Mouse (Mus musculus): ENCODE results near the gene Uri1. TPM values are rescaled to one million over a fixed set of nuclear protein-coding genes. Genes with fewer than 3 reads are reported as not detected.

Uri1 gene
- polyA plus RNA-seq, 1 experiment from 2014 or later, result 27.5 TPM

- no peak overlapping the region for H3K27ac ChIP-seq (ENCODE audit: low read length)
- ATAC-seq (ENCODE audit: insufficient read depth, low FRiP score), result no peak
- H3K9me3 ChIP-seq (replicated peaks; ENCODE audit: control insufficient read depth, low read length), result no peaks in the 10 kb centered on the region
- H3K36me3 ChIP-seq (ENCODE audit: control insufficient read depth, insufficient read depth, low read length), result peaks cover 10% of the 10 kb centered on the region; the same call in 1 of the 2 replicates
- WGBS, result 86% methylated on average over 11 of the region's 11 CpGs
- no peak overlapping the region for H3K9ac ChIP-seq (ENCODE audit: low read length)
- no peaks in the 10 kb centered on the region for H3K27me3 ChIP-seq (ENCODE audit: control insufficient read depth, insufficient read depth, low read length)
- no peak overlapping the region for H3K4me3 ChIP-seq (replicated peaks; ENCODE audit: low read length)
- no peaks in the 10 kb centered on the region for H3K4me1 ChIP-seq (ENCODE audit: control insufficient read depth, insufficient read depth, low read length)
- H3K4me2 ChIP-seq (ENCODE audit: low read depth, low read length), result no peak overlapping the region
Measured at GRCm38 (mm10) chr7:37961247-37961646, 62.1 kb downstream of the Uri1 start.

DNA sequence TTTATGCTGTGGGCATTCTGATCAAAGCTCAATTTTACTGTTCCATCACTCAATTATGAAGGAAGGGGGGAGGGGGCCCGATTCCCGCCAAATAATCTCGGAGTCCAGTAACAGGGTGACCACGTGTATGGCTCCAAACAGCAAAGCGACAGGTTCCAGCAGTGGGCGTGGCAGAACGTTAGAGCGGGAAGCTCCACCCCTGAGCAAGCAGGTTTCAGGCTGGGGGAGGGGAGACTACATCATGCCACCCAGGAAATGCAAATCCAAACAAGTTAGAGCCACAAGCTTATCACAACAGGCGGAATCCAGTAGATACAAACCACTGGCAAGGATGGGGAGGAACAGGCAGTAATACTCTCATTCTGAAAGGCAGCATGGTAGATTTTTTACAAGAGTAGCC lies 71.5 kb downstream of the Uri1 start:
- H3K9ac ChIP-seq (ENCODE audit: low read length), result no peak overlapping the region
- H3K9me3 ChIP-seq (replicated peaks; ENCODE audit: control insufficient read depth, low read length), result no peaks in the 10 kb centered on the region
- H3K27ac ChIP-seq (ENCODE audit: low read length), result no peak overlapping the region
- 74% methylated on average over 9 of the region's 9 CpGs for WGBS
- no peak overlapping the region for H3K4me3 ChIP-seq (replicated peaks; ENCODE audit: low read length)
- no peaks in the 10 kb centered on the region for H3K4me1 ChIP-seq (ENCODE audit: control insufficient read depth, insufficient read depth, low read length)
- H3K27me3 ChIP-seq (ENCODE audit: control insufficient read depth, insufficient read depth, low read length), result no peaks in the 10 kb centered on the region
- H3K4me2 ChIP-seq (ENCODE audit: low read depth, low read length), result no peak overlapping the region
- no peaks in the 10 kb centered on the region for H3K36me3 ChIP-seq (ENCODE audit: control insufficient read depth, insufficient read depth, low read length)
- ATAC-seq (ENCODE audit: insufficient read depth, low FRiP score), result no peak

GRCm38 (mm10) chr7:37936459-37936858 lies 86.9 kb downstream of the Uri1 start:
- 77% methylated on average over 8 of the region's 8 CpGs for WGBS
- Histone ChIP-seq H3K9ac (ENCODE audit: low read length) (no peak overlapping the region), H3K36me3 (ENCODE audit: control insufficient read depth, insufficient read depth, low read length) (no peaks in the 10 kb centered on the region), H3K27me3 (ENCODE audit: control insufficient read depth, insufficient read depth, low read length) (no peaks in the 10 kb centered on the region), H3K4me2 (ENCODE audit: low read depth, low read length) (no peak overlapping the region), H3K9me3 (replicated peaks; ENCODE audit: control insufficient read depth, low read length) (no peaks in the 10 kb centered on the region), H3K27ac (ENCODE audit: low read length) (no peak overlapping the region), H3K4me3 (replicated peaks; ENCODE audit: low read length) (no peak overlapping the region), H3K4me1 (ENCODE audit: control insufficient read depth, insufficient read depth, low read length) (peaks cover 8% of the 10 kb centered on the region)
- ATAC-seq (ENCODE audit: insufficient read depth, low FRiP score), result no peak

GRCm38 (mm10) chr7:37935786-37936185 lies 87.6 kb downstream of the Uri1 start:
- ATAC-seq (ENCODE audit: insufficient read depth, low FRiP score), result no peak
- 50% methylated on average over 5 of the region's 5 CpGs for WGBS
- no peak overlapping the region for H3K9ac ChIP-seq (ENCODE audit: low read length)

GRCm38 (mm10) chr7:37934770-37935182 lies 88.6 kb downstream of the Uri1 start:
- Histone ChIP-seq H3K4me2 (ENCODE audit: low read depth, low read length) (no peak overlapping the region), H3K4me1 (ENCODE audit: control insufficient read depth, insufficient read depth, low read length) (peaks cover 12% of the 10 kb centered on the region), H3K4me3 (replicated peaks; ENCODE audit: low read length) (no peak overlapping the region), H3K9ac (ENCODE audit: low read length) (no peak overlapping the region), H3K9me3 (replicated peaks; ENCODE audit: control insufficient read depth, low read length) (no peaks in the 10 kb centered on the region), H3K27ac (ENCODE audit: low read length) (no peak overlapping the region), H3K27me3 (ENCODE audit: control insufficient read depth, insufficient read depth, low read length) (no peaks in the 10 kb centered on the region), H3K36me3 (ENCODE audit: control insufficient read depth, insufficient read depth, low read length) (no peaks in the 10 kb centered on the region)
- 30% methylated on average over 5 of the region's 5 CpGs for WGBS
- no peak for ATAC-seq (ENCODE audit: insufficient read depth, low FRiP score)

More at GRCm38 (mm10) chr7:37935786-37936185, 87.6 kb downstream of the Uri1 start:
- no peak overlapping the region for H3K4me2 ChIP-seq (ENCODE audit: low read depth, low read length)
- no peak overlapping the region; the same call in 1 of the 2 replicates for H3K27ac ChIP-seq (ENCODE audit: low read length)
- no peak overlapping the region for H3K4me3 ChIP-seq (replicated peaks; ENCODE audit: low read length)
- H3K9me3 ChIP-seq (replicated peaks; ENCODE audit: control insufficient read depth, low read length), result no peaks in the 10 kb centered on the region
- H3K27me3 ChIP-seq (ENCODE audit: control insufficient read depth, insufficient read depth, low read length), result no peaks in the 10 kb centered on the region
- peaks cover 10% of the 10 kb centered on the region for H3K4me1 ChIP-seq (ENCODE audit: control insufficient read depth, insufficient read depth, low read length)
- no peaks in the 10 kb centered on the region for H3K36me3 ChIP-seq (ENCODE audit: control insufficient read depth, insufficient read depth, low read length)

GRCm38 (mm10) chr7:37933754-37934308 lies 89.5 kb downstream of the Uri1 start:
- H3K27me3 ChIP-seq (ENCODE audit: control insufficient read depth, insufficient read depth, low read length), result no peaks in the 10 kb centered on the region
- H3K9me3 ChIP-seq (replicated peaks; ENCODE audit: control insufficient read depth, low read length), result no peaks in the 10 kb centered on the region
- no peak overlapping the region for H3K27ac ChIP-seq (ENCODE audit: low read length)
- no peak for ATAC-seq (ENCODE audit: insufficient read depth, low FRiP score)
- no peak overlapping the region for H3K4me2 ChIP-seq (ENCODE audit: low read depth, low read length)
- no peak overlapping the region for H3K4me3 ChIP-seq (replicated peaks; ENCODE audit: low read length)
- H3K4me1 ChIP-seq (ENCODE audit: control insufficient read depth, insufficient read depth, low read length), result peaks cover 15% of the 10 kb centered on the region
- WGBS, result 40% methylated on average over 9 of the region's 9 CpGs
- H3K9ac ChIP-seq (ENCODE audit: low read length), result peak overlapping the region; percentile 23; the same call in 1 of the 2 replicates
- H3K36me3 ChIP-seq (ENCODE audit: control insufficient read depth, insufficient read depth, low read length), result no peaks in the 10 kb centered on the region

- Histone ChIP-seq H3K27ac (ENCODE audit: low read length) (no peak overlapping the region), H3K9ac (ENCODE audit: low read length) (no peak overlapping the region), H3K4me2 (ENCODE audit: low read depth, low read length) (no peak overlapping the region), H3K36me3 (ENCODE audit: control insufficient read depth, insufficient read depth, low read length) (no peaks in the 10 kb centered on the region), H3K4me3 (replicated peaks; ENCODE audit: low read length) (no peak overlapping the region), H3K27me3 (ENCODE audit: control insufficient read depth, insufficient read depth, low read length) (no peaks in the 10 kb centered on the region), H3K4me1 (ENCODE audit: control insufficient read depth, insufficient read depth, low read length) (peaks cover 15% of the 10 kb centered on the region), H3K9me3 (replicated peaks; ENCODE audit: control insufficient read depth, low read length) (no peaks in the 10 kb centered on the region)
- WGBS, result 22% methylated on average over 3 of the region's 3 CpGs
- peak; percentile 71 for ATAC-seq (ENCODE audit: insufficient read depth, low FRiP score)
Measured at GRCm38 (mm10) chr7:37931631-37932030, 91.7 kb downstream of the Uri1 start.

DNA sequence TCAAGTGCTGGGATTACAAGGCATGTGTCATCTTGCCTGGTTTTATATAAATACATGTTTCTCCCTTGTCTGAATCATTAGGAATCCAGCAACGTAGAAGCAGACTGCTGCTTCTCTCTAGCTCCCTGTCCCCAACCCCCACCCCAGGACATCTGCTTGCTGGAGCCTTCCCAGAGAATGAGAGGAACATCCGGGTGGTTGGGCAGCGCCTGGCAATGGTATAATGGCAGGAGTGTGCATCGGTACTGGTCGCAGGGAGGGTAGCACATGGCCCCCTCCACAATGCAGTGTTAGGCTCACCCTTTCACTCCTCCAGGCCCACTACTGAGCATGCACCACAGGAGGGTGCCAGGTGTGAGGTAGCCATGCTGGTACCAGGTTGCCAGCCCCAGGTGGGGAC lies 93.6 kb downstream of the Uri1 start:
- no peaks in the 10 kb centered on the region for H3K9me3 ChIP-seq (replicated peaks; ENCODE audit: control insufficient read depth, low read length)
- peaks cover 13% of the 10 kb centered on the region for H3K4me1 ChIP-seq (ENCODE audit: control insufficient read depth, insufficient read depth, low read length)
- no peak overlapping the region for H3K4me2 ChIP-seq (ENCODE audit: low read depth, low read length)
- H3K9ac ChIP-seq (ENCODE audit: low read length), result no peak overlapping the region
- WGBS, result 43% methylated on average over 5 of the region's 5 CpGs
- H3K27ac ChIP-seq (ENCODE audit: low read length), result no peak overlapping the region
- no peak overlapping the region for H3K4me3 ChIP-seq (replicated peaks; ENCODE audit: low read length)
- no peaks in the 10 kb centered on the region for H3K27me3 ChIP-seq (ENCODE audit: control insufficient read depth, insufficient read depth, low read length)
- ATAC-seq (ENCODE audit: insufficient read depth, low FRiP score), result no peak
- H3K36me3 ChIP-seq (ENCODE audit: control insufficient read depth, insufficient read depth, low read length), result no peaks in the 10 kb centered on the region

DNA sequence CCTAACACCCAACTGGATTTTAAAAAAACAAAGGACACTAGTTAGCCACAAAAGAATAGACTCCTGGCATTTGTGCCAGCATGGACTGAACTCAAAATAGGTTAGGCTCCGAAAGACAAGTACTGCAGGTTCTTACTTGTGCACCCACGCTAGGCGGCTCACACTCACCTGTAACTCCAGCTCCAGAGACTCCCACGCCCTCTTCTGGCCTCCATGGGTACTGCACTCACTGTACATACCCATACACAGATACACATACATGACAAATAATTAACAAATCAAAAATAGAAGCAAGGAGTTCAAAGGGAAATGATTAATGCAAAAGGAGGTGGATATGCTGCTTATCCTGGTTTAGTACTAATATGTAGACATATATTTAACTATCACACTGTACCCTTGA lies 100.4 kb downstream of the Uri1 start:
- 75% methylated on average over 4 of the region's 4 CpGs for WGBS
- Histone ChIP-seq H3K36me3 (ENCODE audit: control insufficient read depth, insufficient read depth, low read length) (no peaks in the 10 kb centered on the region), H3K4me1 (ENCODE audit: control insufficient read depth, insufficient read depth, low read length) (no peaks in the 10 kb centered on the region), H3K27ac (ENCODE audit: low read length) (no peak overlapping the region), H3K4me3 (replicated peaks; ENCODE audit: low read length) (no peak overlapping the region), H3K27me3 (ENCODE audit: control insufficient read depth, insufficient read depth, low read length) (no peaks in the 10 kb centered on the region), H3K9ac (ENCODE audit: low read length) (no peak overlapping the region), H3K4me2 (ENCODE audit: low read depth, low read length) (no peak overlapping the region), H3K9me3 (replicated peaks; ENCODE audit: control insufficient read depth, low read length) (no peaks in the 10 kb centered on the region)
- no peak for ATAC-seq (ENCODE audit: insufficient read depth, low FRiP score)
